Comparison of ENCODE assay signal across 18 mouse cellular contexts in genomic region chr17:66891916-66892315, GRCm38 (mm10).
"Had no signal": no experiment of that assay in that cellular context is flagged by ENCODE, and none has a peak within 500 bp of the region (broad histone marks: within the 10 kb centered on the region; RNA-seq: fewer than 3 reads in every experiment).

No protein-coding gene starts in this region.

- H3K9me3 ChIP-seq: limb, embryonic 10.5 days; limb, embryonic 13.5 days; liver, embryonic 12.5 days; liver, embryonic 15.5 days; lung, embryonic 15.5 days had no signal

- DNase-seq: kidney, adult 2 months; kidney, postnatal 25 days; layer of hippocampus, adult 9-11 months; liver; lung, adult 18-20 months; lung, postnatal 10 days; lung, postnatal 36 days; thymus, adult 18-20 months; thymus, postnatal 4 days had no signal

- H3K36me3 ChIP-seq: limb, embryonic 10.5 days; limb, embryonic 13.5 days; liver, embryonic 12.5 days; liver, embryonic 15.5 days; lung, embryonic 15.5 days had no signal

- H3K9ac ChIP-seq: limb, embryonic 13.5 days; liver, embryonic 12.5 days; liver, embryonic 15.5 days; lung, embryonic 15.5 days had no signal

- H3K4me1 ChIP-seq: liver, embryonic 12.5 days; liver, embryonic 15.5 days; lung, embryonic 15.5 days; megakaryocyte, embryonic 14.5 days had no signal

- H3K4me3 ChIP-seq: layer of hippocampus, adult 2 months; limb, embryonic 10.5 days; limb, embryonic 13.5 days; liver, embryonic 12.5 days; liver, embryonic 15.5 days; lung, embryonic 15.5 days; megakaryocyte, embryonic 14.5 days had no signal

- H3K4me2 ChIP-seq: limb, embryonic 13.5 days; liver, embryonic 12.5 days; liver, embryonic 15.5 days; lung, embryonic 15.5 days had no signal

- H3K27ac ChIP-seq: kidney, postnatal 0 days; layer of hippocampus, adult 2 months; limb, embryonic 10.5 days; limb, embryonic 13.5 days; liver, embryonic 12.5 days; liver, embryonic 15.5 days; lung, embryonic 15.5 days had no signal

- H3K27me3 ChIP-seq: limb, embryonic 13.5 days; liver, embryonic 12.5 days; liver, embryonic 15.5 days; lung, embryonic 15.5 days; megakaryocyte, embryonic 14.5 days had no signal

- ATAC-seq: intestine, postnatal 0 days; liver, embryonic 12.5 days had no signal
